Mouse (Mus musculus) ovary, postnatal 10 days (tissue): ENCODE data around the gene Lyzl6.
"Not testable (repeated sequence)": the region's sequence is repeated elsewhere in the genome, so short reads cannot be mapped to it uniquely, and the experiment has no call there.

Experiments
- DNase-seq: peaks from one replicate; pipeline ENCODE4 v3.0.0; 2022; ENCODE audit warnings: low spot score

Lyzl6 gene

DNA sequence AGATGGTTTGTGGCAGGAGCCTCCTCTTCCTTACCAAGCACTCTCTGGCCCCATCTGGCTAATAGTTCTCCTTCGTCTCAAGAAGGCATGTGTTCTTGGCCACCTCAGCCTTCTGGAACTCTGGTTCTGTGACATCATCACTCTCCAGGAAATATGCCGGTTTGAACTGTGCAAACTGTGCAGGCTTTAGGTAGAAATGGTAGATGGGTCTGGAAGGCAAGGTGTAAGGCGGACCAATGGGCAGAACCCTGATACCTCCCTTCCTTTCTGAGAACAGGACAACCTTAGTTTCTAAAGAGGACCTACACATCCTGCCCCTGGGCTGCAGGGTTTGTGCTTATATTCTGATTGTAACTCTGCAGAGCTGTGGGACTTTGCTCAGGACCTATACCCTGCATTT is at the start of gene Lyzl6:
Gene Lyzl6 (minus strand): TSS at position 101 of the 400 bp plus-strand sequence.
- no peak for DNase-seq

DNA sequence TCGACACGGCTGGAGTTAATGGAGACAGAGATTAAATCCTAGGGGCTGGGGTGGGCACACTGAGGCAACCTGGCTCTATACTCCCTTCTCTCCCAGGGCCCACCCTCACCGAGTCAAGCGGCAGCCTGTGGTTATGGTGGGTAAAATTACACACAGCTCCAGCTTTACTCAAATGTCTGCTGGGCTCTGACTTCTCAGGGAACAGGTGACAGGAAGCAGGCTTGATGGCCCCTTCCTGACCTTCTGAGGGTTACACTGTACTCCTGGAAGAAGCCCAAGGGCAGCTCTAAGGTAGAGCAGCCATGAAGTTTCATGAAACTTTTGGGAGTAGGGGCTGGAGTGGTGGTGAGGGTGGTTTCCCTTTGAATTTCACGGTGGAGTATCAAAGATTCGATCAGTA is 48.0 kb upstream of the Lyzl6 start:
- DNase-seq, result no peak

DNA sequence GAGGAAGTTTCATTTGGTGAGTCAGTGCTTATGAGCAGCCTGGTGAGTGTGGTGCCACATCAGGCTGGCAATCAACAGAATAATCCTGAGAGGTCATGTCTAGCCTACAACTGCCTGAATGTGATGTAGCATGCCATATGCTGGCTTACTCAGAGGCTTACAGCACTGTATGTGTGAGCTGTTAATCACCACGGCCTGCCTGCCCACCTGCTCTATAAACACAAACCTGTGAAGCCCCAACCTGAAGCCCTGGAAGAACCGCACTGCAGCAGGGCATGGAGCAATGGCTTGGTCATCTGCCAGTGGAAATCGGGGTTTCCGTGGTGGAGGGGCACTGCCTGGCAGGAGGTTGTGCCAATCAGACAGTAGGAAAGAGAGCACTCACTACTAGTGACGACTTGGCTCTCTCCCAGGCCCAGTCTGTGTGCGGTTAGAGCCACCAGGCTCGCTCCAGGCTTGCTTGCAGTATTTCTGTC is 46.6 kb upstream of the Lyzl6 start:
- DNase-seq, result no peak

DNA sequence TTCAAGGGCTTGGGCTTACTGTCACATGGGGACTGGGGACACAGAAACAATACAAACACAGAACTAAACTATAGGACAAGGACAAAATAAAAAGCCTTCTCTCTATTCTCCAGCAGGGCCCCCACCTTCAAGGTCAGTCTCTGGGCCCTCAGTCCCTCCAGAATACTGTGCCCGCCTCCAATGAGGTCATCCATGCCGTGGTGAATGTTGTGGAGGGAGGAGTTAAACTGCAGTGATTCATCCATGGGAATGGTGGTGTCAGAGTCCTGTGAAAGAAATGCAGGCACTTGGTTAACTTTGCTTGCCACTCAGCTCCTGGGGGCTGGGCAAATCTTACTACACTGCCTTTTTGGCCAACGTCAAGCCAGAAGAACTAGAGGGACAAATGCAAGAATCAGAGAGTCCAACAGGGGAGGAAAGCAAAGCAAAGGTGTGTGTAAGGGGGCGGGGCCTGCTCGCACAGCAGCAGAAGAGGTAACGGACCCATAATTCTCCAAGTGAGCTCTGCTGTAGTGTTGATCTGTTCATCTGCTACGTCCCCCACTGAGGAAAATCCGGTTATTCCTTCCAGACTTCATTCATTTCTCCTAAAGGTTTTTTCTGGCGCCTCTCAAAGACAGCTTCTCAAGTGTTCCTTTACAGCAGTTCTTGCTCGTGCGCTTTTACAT is 45.1 kb upstream of the Lyzl6 start:
- no peak for DNase-seq

DNA sequence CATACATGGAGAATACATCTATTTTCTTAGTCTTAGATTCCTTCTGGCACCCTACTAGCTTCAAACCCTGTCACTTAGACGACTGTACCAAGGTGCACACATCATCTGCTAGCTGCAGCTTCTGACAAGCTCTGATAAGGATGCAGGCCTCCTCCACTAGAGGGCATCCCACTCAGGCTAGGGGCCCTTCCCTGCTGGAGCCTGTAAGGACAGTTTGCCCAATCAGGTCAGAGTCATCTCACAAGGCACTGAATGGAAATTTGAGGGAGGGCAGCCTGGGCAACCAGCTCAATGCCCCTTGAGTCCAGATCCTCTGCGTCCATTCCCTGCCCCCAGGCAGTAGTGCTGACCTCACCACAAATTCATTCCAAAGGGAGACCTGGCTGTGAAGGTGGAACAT is 38.4 kb upstream of the Lyzl6 start:
- not testable (repeated sequence) for DNase-seq

DNA sequence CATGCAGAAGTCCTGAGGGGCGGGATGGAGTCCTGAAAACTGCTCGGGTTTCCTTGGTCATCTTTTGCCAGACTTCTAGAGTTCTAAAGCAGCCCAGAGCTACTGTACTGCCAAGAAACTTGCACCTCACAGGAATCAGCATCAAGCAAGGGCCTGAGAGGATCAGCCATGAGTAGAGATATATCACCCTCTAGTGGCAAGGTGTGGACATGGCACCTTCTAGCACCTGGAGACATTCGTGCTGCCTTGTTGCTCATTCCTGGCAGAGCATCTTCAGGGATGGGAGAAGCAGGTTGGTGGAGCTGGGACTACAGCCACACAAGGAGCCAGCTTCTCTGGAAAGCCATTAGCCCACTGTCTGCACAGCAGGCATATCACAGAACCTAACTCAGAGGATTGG is 36.9 kb upstream of the Lyzl6 start:
- DNase-seq, result peak; percentile 10

DNA sequence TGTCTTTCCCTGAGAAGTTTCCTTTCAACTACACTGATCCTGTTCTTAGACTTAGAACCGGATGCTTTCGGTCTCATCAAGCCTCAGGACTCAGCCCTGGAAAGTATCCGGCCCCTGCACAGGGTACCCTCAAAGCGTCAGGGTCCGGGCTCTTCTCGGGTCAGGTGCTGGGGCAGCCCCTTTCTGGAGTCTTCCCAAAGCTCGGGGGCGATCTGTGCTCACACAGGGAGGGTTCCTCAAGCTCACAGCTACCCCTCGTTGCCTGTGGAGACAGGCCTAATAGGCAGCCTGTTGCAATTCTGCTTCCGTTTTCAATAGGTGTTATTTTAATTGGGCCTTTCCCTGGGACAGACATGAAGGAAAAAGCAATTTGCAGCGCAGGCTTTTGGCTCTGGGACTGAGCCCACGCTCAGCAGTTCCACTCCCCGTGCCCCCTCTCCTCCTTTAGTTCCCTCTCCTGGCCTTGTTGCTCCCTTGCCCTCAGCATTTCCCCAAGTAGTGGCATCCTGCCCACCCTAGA is 28.3 kb upstream of the Lyzl6 start:
- no peak for DNase-seq

DNA sequence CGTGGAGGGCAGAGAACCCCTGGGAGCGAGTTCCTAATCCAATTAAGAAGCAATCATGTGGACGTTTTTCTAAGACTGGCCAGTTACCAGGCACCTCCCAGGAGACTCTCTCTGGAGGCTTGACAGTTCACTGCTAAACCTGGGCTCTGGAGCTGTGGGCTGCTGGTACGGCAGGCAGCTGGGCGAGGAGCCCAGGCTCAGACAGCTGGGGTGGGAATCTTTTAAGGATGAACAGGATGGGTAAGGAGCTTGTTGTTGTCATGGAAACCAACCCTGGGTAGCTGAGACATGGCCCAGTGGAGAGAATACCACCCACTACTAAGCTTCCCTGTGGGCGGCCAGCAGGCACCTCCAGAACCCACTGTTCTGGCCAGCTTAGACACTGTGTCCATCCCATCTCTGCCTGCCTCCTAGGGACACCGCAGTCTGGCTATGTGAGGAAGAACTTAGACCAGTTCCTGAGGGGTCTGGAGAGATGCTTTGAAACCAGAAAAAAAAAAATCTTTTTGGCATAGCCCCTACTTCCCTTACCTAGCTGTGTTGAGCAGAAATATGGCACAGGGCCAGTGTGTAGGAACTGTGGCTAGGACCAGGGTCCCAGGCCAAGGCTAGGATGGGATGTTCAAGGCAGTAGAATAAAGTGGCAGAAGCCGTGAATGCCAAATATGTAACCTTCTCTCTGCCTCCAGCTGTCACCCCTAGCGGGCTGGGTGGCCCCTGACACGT is 27.7 kb upstream of the Lyzl6 start:
- no peak for DNase-seq

DNA sequence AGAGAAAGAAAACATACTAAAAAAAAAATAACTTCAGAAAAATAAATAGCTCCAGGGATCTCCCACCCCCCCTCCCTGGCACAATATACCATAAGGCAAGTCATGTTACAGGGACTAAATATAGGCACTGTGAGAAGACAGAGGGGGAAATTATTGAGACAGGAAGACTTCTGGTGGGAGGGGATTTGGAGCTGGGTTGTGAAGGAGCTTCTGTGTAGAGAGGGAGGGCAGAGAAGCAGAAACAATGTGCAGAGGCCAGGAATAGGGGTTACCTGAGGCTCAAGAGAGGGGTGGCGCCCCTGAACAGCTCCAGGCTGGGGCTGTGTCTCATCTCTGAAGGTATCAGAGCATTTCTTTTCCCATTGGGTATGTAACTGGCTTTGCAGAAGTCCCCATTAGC is 27.0 kb upstream of the Lyzl6 start:
- no peak for DNase-seq

DNA sequence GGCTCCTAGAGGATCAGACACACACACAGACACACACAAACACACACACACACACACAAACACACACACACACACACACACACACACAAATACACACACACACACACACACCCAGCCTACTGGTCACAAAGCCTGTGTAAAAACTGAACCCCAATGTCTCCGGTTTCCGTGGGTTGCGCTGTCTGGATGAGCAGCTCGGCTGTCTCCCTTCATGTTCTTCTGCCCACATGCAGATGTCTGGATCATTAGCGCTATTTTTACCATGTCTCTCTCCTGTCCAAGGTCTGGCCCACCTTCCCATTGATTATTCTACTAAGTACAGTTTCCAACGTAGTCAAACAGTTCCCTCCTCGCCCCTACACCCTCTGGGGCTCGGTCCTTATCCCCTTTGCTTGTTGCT is 24.4 kb upstream of the Lyzl6 start:
- no peak for DNase-seq

DNA sequence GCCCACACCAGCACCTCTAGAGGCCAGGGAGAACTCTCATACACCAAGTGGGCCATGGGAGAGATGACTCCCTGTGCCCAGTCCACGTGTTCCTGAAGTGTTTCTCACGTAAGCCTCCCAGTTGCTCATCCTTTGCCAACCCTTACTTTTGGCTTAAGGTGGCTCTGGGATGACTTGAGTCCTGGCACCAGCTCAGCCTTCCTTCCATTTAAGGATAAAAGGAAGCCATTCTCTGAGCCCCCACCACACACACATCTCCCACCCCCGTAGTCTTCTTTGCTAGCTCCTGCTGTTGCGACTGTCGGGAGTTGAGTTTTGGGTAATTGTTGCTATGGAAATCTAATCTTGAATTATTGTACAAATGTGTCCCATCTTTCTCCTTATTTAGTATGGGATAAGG is 23.9 kb upstream of the Lyzl6 start:
- no peak for DNase-seq

DNA sequence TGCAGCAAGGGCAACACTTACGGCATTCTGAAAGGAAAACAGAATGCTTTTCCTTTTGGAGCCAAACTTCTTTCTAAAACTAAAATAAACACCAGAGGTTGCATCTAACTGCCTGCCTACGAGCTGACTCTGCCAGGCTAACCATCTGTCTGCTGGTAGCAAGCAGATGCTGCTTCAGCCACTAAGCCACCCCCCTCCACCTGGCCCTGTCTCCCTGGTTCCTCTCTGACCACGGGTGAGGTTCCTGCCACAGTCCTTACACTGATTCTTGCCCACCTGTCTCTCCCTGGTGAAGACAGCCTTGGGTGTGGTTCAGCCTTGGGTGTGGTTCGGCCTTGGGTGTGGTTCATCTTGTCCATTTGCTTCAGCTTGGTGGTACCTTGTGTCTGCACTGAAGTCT is 23.2 kb upstream of the Lyzl6 start:
- no peak for DNase-seq

DNA sequence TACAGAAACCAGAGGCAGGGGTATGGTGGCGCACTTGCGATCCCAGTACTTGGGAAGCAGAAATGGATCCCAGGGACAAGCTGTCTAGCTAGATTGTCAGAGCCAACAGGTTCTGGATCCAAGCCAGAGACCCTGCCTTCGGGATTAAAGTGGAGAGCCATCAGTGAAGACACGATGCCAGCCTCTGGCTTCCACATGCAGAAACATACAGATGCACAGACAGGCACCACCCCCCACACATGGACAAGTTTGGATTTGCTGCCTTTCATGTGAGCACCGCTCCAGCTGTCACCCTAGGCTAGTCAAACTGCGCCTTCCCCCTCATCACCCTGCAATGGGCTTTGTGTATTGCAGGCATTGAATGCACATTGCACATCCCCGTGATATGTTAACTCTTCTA is 19.5 kb upstream of the Lyzl6 start:
- no peak for DNase-seq

DNA sequence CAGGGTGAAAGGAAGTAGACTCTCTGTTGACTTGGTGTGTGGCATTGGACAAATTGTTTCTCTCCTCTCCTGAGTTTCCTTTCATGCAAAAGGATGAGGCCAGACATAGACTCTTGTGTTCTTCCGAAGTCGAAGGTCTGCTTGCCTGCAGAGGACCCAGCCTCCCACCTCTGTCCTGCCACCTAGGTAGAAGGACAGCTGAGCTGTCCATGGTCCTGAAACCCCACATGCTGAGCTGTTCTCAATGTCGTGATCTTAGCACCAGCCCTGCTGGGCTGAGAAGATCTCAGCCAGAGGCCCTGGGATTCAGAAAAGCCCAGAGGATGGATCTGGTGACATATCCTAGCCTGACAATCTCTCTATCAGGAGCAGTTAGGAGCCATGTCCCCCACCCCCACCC is 17.8 kb upstream of the Lyzl6 start:
- DNase-seq, result no peak

DNA sequence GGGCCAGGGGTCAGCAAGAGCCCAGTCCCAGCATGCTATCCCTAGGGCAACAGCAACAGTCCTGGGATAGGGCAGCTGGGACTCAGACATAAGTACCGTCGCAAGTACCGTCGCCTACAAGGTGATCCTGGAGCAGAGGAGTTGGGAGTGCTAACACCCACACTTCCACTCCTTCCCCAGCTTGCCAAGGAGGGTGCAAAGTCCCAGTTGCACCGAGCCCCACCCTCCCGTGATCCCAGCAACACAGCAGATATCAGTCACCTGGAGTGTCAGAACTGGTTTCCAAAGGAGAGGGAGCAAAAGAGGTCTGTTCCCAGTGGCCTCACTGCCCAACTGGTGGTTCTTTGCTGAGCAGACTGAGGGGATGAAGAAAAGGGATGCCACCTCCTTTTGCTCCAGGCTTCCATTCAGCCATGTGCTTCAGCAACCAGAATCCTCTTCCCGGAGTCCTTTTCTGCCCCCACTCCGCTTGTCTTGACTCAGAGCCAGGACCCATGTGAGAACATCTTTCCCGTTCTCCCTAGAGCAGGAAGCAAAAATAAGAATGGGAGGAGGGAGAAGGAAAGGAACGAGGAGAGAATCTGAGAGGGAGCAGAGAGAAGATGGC is 14.8 kb upstream of the Lyzl6 start:
- no peak for DNase-seq

DNA sequence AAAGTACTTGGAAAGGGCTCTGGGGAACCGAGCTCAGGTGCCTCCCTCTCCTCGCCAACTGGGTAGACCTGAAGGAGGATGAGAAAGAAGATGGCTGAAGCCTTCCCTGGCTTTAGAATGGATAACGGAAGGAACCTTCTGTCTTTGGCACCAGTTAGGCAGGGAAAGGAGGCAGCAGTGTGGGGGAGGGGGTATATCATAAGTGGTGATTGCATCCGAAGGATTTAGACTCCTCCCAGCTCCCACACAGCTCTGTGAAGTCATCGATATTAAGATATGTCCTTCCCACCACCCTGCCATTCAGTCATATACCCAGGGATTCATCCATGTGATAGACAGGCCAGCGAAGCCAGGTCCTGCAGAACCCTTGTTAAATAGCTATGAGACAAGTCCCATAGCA is 12.7 kb upstream of the Lyzl6 start:
- no peak for DNase-seq

DNA sequence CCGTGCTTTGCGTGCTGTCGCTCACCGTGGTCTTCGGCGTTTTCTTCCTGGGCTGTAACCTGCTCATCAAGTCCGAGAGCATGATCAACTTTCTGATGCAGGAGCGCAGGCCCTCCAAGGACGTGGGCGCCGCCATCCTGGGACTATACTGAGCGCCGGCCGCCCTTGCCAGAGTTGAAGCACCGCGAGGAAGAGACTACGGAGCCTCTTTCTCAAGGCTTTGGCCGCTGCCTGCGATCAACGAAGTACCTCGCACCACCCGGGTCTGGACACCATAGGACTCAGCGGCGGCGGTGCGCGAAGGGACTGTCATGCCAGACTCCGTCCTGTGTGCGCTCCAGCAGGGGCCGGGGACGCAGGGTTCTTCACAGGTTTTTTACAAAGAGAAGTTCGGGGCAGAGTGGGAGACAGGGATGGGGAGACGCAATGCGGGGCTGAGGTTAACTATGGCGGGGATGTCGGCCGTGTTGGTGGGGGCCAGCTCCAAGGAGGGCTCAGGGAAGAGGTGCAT is 11.3 kb upstream of the Lyzl6 start:
- DNase-seq, result no peak

DNA sequence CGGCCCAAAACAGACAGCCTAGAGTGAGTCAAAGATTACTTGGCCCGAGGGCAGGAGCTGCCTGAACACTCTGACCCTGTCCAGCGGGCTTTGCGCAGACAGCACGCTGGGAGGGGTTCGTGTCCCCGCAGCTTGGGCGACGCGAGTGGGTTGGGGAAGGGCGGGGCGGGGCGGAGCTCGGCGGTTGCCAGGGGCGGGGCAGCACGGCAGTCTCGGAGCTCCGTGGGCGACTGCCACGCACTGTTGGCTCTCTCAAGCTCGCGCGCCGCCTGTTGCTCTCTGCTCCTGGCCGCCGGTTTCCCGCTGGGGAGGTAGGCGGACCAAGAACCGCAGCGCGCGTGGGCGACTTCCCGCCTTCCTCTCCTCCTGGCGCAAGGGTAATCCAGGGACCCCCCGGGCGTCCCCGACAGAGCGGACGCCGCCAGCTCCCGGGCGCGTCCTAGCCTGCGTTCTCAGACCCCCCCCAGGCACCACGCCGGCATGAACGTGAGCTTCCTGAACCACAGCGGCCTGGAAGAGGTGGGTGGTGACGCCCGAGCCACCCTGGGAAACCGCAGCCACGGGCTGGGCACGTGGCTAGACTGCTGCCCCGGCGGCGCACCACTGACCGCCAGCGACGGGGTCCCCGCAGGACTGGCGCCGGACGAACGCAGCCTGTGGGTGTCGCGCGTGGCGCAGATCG is 10.8 kb upstream of the Lyzl6 start, which contains the start of gene Rprml:
Gene Rprml (plus strand): TSS at position 270 of the 682 bp plus-strand sequence.
- no peak for DNase-seq

DNA sequence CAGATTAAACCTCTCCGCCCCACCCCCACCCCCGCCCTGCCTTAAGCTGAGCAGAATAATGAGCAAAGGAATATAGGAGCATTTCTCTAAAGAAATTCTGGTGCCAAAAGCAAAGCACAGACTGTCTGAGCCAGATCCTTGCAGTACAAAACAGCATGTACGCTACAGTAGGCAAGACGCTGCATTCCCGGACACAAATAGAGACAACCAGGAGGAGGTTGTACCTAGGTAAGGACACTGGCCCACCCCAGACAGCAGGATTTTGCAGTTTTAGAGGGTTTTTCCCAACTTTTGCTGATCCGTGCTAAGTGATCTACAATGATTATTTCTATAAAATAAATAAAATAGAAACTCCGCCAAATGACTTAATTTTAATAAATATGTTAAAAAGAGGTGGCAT is 10.0 kb upstream of the Lyzl6 start:
- DNase-seq, result no peak

DNA sequence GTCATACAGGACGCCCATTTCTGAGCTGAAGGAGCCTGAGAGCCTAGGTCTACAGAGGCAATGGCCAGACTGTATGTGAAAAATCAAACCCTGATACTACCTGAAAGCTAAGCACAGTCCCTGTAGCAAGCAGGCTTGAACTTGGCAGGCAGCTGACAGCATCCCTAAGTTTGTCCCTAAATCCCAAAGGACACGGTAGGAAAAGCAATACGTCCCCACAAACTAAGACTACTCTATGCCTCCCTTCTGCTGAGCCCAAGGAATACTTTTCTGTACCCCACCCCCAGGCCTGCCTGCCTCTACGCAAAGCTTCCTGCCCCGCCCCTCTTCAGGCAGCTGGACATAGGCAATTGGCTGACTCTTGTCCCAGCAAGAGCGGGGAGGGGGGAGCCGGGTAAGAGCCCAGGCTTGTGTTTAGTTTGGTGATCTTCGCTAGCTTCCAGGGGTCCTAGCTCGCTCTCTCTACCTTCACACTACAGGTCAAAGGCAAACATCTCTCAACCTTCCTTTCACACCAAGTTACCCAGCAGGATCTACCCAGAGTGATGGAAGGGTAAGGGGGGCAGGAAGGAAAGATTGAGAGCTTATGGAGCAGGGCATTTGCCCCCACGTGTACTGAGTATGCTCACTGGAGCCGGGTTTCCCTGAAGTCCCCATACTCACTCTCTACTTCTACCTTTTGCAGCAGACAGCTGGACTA is 9.4 kb upstream of the Lyzl6 start:
- DNase-seq, result no peak

DNA sequence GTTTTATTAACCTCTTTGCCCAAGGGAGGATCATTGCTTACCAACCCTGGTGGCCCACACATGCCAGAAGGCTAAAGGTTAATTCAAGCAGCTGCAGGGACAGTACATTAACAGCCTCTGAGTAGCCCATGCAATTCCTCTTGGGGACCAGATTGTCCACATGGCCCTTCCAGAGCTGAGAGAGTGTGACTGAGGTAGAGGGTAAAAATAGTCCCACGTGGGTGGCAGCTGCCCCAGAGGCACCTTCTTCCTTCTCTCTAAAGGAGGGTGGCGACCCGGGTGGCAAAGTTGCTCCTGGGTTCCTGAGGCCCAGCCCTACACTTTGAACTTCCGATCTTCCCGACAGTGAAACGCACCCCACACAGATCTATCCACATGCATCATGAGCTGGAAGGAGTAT is 7.6 kb upstream of the Lyzl6 start:
- no peak for DNase-seq

DNA sequence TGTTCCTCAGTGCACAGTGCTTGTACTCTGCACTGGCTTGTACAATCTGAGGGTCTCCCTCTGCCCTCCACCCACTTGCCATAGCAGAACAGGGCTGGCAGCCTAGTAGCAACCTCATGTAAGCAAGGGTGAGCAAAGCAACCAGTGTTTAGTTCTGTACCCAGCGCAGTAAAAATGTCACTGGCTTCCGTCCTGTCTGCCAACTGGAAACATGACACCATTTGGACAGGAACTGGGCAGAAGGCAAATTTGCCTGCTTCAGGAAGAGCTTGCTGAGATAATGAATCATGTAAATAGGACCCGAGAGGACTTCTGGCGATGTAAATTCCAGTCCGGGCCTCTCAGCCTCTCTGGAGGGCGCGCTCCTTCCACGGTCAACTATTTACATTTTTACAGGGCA is 7.0 kb upstream of the Lyzl6 start:
- no peak for DNase-seq
